Mouse (Mus musculus): ENCODE data around the gene Pdlim5.

DNA sequence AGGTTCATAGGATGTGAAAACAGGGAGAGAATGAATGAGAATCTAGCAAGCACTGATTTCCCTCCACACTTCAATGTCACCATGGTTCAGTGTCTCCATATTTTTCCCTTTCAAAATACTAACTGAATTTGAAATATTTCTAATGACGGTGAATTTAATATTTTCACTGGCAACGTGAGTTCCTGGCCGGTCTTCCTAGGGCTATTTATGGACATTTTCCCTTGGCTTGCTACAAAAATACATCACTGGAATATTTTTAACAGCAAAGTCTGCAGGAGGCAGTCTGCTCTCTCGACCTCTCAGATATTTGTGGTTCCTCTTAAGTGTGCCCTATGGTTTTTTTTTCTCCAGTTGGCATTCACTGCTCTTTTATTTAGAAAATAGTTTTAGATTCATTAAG is 44.7 kb upstream of the Pdlim5 start:
- TF ChIP-seq CTCF (IDR thresholded peaks at IDR 0.05; ENCODE audit: extremely low read depth, insufficient read depth, insufficient read length, insufficient replicate concordance) (no peak), POLR2A (IDR thresholded peaks at IDR 0.05; ENCODE audit: low read depth, low read length) (no peak)
